Mouse (Mus musculus) ovary, adult 18-20 months (tissue): Measurements from ENCODE around the gene Zfp131.

Experiments used
- DNase-seq: peaks from one replicate; pipeline ENCODE4 v3.0.0; 2022; ENCODE audit warnings: low spot score, mixed read lengths

Zfp131 gene

DNA sequence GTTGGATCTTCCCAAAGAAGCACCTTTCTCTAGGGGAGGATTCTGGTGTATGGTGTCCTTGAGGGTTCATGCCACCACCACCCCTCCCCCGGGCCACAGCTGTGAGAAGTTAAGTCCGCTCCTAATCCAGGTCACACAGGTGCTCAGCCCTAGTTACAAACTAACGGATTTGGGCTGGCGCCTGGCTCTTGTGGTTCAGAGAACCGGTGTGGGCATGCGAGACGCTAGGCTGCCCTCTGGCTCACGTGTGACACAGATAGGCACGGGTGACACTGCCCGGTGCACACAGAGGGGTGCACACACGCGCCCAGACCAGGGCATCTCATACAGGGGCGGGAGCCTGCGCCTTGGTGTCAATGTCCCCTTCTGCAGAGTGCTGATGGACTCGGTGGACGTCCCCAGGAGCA, 35.5 kb downstream of the Zfp131 start:
- no peak for DNase-seq

DNA sequence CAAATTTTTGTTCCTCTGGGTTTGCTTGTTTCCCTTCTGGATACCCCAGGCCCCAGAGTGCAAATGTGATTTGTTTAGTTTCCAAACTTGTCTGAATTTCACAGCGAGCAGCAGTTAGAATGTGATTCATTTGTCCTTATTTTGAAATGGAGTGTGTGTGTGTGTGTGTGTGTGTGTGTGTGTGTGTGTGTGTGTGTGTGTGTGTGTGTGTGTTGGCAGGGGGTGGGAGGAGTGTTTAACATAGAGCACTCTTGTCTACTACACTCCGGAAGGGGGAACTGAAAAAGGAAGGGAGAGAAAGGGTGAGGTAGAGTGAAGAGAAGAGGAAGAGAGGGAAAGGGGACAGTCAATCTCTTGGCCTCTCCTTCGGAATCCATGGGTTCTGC, 36.1 kb downstream of the Zfp131 start:
- DNase-seq = no peak

GRCm38 (mm10) chr13:119753859-119754634, 36.6 kb downstream of the Zfp131 start:
- DNase-seq = no peak

- no peak for DNase-seq
Measured at GRCm38 (mm10) chr13:119746930-119747329, 43.8 kb downstream of the Zfp131 start.

- no peak for DNase-seq
Measured at GRCm38 (mm10) chr13:119743470-119743869, 47.2 kb downstream of the Zfp131 start.

- no peak for DNase-seq
Measured at GRCm38 (mm10) chr13:119742711-119743415, 47.8 kb downstream of the Zfp131 start.

DNA sequence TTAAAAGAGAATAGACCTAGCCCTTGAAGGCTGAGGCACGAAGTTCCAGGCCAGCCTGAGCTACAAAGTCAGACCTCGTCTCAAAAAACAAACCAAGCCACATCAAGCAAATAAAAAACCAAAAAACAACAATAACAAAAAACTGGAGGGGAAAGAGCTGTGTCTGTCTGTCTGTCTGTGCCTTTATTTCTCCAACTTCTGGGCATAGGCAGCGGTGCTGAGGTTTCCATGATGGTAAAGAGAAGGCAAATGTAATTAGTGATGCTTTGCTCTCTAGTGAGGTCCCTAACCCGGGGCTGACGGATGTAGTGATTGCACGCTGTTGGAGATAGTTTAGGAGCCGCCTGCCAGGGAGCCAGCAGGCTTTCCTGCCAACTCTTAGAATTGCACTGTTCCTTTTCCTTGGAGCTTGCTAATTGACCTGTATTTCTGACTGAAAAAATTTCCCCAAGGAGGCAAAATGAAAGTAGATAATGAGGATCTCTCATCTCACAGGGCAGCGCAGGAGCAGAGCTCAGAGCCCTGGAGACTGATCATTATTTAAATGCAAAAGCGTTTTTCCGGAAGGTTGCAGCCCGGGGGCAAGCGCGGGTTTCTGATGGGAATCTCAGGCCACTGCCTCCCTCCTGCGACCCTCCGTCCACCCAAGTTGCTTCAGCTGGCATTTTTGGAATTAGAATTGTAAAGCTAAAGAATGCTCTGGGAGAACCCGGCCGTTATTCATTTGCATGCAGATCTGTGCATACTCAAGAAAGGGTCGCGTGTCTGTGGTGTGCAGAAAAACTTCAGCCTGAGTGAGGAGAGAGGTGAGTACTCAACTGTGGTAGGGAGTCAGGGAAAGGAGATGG, 49.1 kb downstream of the Zfp131 start:
- no peak for DNase-seq

DNA sequence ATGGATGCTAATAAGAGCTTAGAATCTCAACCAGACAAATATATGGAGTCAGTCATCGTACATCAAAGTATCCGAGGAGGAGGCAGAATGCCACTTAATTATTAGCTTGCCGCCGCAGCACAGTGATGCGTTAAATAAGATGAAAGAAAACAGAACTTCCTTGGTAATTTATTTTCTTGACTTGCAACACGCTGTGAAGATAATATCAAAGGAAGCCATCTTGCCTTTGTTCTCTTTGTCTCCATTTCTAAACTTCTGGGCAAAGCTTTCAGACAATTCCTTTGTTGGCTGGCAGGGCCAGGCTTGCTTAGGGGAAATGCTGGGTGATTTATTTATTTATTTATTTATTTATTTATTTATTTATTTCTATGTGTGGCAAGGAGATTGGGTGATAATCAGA, 59.2 kb downstream of the Zfp131 start:
- DNase-seq = no peak

DNA sequence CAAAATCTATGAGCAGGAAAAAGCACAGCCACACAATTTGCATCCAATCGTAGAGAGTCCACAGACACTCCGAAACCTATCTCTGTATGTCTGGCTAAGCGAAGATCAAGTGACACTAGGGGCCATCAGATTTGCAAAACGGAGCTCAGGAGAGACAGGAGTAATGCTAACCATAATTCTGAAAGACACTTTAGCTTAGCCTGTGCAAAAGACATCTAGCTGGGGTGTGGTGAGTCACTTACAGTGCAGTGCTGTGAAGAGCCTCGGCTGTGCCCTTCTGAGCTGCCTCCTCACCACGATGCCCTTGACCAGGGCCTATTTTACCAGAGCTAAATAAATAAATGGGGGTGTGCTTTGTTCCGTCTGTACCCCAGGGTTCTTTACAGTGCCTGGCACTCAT, 61.3 kb downstream of the Zfp131 start:
- DNase-seq = no peak

GRCm38 (mm10) chr13:119727608-119728387, 62.9 kb downstream of the Zfp131 start:
- DNase-seq = no peak

DNA sequence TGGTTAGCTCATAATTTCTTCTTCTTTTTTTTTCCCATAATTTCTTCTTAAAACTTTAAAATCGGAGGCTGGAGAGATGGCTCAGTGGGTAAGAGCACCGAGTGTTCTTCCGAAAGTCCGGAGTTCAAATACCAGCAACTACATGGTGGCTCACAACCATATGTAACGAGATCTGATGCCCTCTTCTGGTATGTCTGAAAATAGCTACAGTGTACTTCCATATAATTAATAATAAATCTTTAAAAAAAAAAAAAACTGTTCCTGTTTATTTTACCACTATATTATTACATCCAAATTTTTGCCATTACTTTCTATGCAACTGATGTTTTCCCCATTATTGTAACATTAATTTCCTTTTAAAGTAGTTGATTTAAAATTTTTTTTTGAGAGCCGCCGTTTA, 66.1 kb downstream of the Zfp131 start:
- DNase-seq = no peak

DNA sequence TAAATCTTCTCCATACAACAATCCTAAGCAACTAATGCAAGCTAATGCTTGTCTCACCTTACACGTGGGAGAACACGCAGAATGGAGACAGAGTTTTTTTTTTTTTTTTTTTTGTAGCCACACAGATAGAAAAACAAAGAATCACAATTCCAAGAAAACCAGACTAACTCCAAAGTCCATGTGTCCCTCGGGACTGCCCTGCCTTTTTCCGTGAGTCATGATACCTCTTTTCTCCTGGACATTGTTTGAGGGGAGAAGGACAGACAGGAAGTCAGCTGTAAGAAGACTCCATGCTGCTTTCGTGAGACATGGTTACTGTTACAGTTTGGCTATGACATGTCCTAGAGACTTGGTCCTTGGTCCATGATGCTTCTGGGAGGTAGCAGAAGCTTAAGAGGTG, 67.3 kb downstream of the Zfp131 start:
- DNase-seq = no peak

DNA sequence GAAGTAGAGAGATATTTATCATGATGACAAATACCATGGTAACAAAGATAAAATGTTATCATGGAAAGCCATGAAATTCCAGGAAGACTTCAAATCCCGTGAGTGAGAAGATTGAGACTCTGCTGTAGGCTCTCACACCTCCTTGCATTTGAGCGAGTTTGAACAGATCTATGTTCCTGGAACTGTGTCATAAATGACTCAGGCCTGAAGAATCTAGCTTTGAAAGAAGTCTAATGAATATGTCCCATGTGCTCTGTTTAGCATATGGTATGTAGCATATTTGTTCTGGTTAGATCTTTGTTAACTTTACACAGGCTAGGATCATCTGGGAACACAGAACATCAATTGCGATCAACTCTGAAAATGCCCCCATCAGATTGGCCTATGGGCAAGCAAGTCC, 68.2 kb downstream of the Zfp131 start:
- no peak for DNase-seq

GRCm38 (mm10) chr13:119716105-119716504, 74.6 kb downstream of the Zfp131 start:
- DNase-seq = no peak
